Mouse (Mus musculus) forebrain, embryonic 10.5 days (tissue): ENCODE measurements at regions not wholly inside any gene's neighbourhood (a gene's known extent, or its start where the extent isn't known, plus 50 kb on each side); places are given as distances from the start of the nearest gene placed in this dataset.
"Not testable (repeated sequence)": the region's sequence is repeated elsewhere in the genome, so short reads cannot be mapped to it uniquely, and the experiment has no call there.

Source experiments
- DNase-seq: peaks from one replicate; pipeline ENCODE4 v3.0.0-alpha.2; 2017; ENCODE audit warnings: low spot score; ENCODE audit errors: extremely low spot score
- H3K27ac ChIP-seq: fragments of 300-500 bp; sonication (generic); 2 replicates; pipeline ENCODE4 v1.5.1; 2016; ENCODE audit warnings: mild to moderate bottlenecking
- H3K27me3 ChIP-seq: fragments of 300-500 bp; sonication (generic); 2 replicates; pipeline ENCODE4 v1.6.1; 2016; ENCODE audit warnings: mild to moderate bottlenecking; ENCODE audit not compliant: poor library complexity, severe bottlenecking
- H3K36me3 ChIP-seq: fragments of 300-500 bp; sonication (generic); replicated peaks from 2 replicates; pipeline ENCODE4 v1.6.1; 2016; ENCODE audit warnings: mild to moderate bottlenecking, moderate library complexity
- H3K4me1 ChIP-seq: fragments of 300-500 bp; sonication (generic); 2 replicates; pipeline ENCODE4 v1.6.1; 2016
- H3K4me3 ChIP-seq: fragments of 300-500 bp; sonication (generic); 2 replicates; pipeline ENCODE4 v1.5.1; 2016; ENCODE audit warnings: mild to moderate bottlenecking, moderate library complexity
- H3K9me3 ChIP-seq: fragments of 300-500 bp; sonication (generic); 2 replicates; pipeline ENCODE4 v1.6.1; 2016; ENCODE audit warnings: mild to moderate bottlenecking, moderate library complexity
- WGBS: fragments of 180-500 bp; shearing (Covaris S2); methylation state at CpG from one replicate; pipeline ENCODE4 v1.1.7; 2016; 5-methylcytosine and 5-hydroxymethylcytosine counted together

DNA sequence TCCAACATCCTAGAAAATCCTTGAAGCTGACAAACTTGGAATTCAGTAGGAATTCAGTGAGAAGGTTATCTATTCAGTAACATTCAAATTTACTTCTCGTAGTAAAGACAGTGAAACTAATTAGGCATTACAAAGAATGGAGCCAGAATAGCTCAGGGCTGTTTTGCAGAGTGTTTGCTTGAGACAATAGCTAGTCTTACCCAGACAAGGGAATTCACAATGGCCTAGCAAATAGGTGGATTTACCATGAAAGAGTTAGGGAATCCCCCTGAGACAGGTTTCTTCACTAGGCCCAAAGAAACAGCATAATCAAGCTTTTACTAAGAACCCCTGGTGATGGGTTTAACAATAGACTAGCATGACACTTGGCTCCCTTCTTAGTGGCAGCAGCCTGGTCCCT, 699.2 kb upstream of the Dmd start:
- H3K27me3 ChIP-seq, H3K4me1 ChIP-seq, DNase-seq, H3K36me3 ChIP-seq, H3K4me3 ChIP-seq, H3K9me3 ChIP-seq, H3K27ac ChIP-seq: not testable (repeated sequence)
- 42% methylated on average over 1 of the region's 1 CpGs for WGBS

GRCm38 (mm10) chrX:82282376-82282775, 666.3 kb upstream of the Dmd start:
- H3K4me1 ChIP-seq, H3K36me3 ChIP-seq, H3K9me3 ChIP-seq, H3K27me3 ChIP-seq, H3K27ac ChIP-seq, DNase-seq, H3K4me3 ChIP-seq: not testable (repeated sequence)
- 75% methylated on average over 4 of the region's 4 CpGs for WGBS

DNA sequence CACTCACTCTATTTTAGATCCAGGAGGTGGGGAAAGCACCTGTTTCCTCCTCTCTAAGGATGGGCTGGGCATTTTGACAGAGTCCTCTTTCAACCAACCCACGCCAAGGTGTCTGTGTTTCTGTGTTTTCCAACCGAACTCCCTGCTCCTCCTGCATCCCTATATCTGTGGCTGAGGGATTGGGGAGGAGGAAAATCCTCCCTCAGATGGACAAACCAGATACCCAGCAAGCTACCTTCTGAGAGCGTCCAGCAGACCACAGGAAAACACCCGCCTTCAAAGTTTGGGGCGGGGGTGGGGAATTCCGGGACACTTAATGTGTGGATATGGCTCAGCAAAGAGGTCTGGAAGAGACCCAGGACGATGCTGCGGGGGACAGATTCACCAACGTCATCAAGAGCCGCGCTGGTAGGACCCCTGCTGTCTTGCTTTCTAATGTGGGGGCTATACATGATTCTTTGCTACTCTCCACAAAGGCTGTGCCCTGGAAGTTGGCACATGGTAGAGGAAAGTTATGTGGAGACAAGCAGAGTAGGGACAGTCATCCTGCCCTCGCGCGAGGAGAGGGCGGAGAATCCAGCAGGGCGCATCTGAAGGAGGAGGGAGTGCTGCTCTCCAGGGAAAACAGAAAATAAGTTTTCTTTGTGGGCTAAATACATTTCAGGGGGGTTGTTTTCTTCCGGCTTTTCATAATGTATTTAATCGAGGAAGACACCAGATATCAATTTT, 637.7 kb upstream of the Dmd start:
- 30% methylated on average over 18 of the region's 18 CpGs for WGBS
- Histone ChIP-seq H3K4me3 (peak overlapping the region; percentile 42), H3K36me3 (no peaks in the 10 kb centered on the region), H3K4me1 (no peaks in the 10 kb centered on the region), H3K27ac (no peak overlapping the region), H3K27me3 (no peaks in the 10 kb centered on the region), H3K9me3 (no peaks in the 10 kb centered on the region)
- DNase-seq = no peak
